Mouse (Mus musculus) leukemia stem cell, adult 10-12 weeks (primary cell): ENCODE data around the gene Rpl27. TPM values are rescaled to one million over a fixed set of nuclear protein-coding genes. Genes with fewer than 3 reads are reported as not detected.

Source experiments
- polyA plus RNA-seq: library from polyadenylated mRNA; stranded (reverse); fragments of >175 nt; gene quantifications from 2 replicates; pipeline ENCODE4 v1.2.3, GENCODE M21; 2012; ENCODE audit warnings: low replicate concordance

The Rpl27 gene
- polyA plus RNA-seq, result 98.1 and 303 TPM in 2 replicates

GRCm38 (mm10) chr11:101442127-101442693, at the start of gene Rpl27:
Gene Rpl27, plus strand, starts transcription at chr11:101442298.

GRCm38 (mm10) chr11:101417101-101417855, 24.8 kb upstream of the Rpl27 start, which contains the start of gene Aarsd1:
Gene Aarsd1, minus strand, starts transcription at chr11:101417615.

DNA sequence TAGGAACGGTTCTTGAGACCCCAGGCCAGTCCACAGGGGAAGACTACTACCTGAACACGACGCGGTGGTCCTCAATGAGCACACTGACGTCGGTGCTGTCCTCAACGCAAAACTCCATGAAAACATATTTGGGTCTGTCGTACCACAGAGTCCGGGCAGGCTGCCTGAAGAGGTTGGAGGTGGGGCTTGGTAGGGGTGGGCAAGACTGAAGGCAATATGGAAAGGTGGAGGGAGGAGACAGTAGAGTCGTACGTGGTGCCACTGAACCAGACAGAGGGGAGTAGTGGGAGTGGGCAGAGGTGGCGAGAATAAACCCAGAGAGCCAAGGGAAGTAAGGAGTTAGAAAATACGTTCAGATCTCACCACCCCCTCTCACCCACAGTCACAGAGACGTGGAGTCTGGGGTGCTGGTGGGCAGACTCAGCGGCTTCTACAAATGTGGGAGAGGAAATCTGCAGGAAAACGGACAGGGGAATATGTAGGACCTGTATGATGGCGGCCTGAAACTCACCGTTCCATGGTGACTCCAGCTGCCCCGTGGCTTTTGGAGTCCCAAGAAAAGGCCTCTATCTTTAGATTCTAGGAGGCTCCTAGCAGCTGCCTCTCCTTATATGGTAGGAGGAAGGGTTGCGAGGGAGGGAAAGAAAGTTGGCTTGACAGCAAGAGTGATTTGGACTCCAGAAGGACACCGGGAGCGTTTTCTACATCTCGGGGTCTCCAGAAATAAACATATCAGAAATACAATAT, 17.8 kb upstream of the Rpl27 start, which contains the start of gene Gm27029:
TSS of gene Gm27029 (minus strand) at position 692 of the 747 bp plus-strand sequence.

DNA sequence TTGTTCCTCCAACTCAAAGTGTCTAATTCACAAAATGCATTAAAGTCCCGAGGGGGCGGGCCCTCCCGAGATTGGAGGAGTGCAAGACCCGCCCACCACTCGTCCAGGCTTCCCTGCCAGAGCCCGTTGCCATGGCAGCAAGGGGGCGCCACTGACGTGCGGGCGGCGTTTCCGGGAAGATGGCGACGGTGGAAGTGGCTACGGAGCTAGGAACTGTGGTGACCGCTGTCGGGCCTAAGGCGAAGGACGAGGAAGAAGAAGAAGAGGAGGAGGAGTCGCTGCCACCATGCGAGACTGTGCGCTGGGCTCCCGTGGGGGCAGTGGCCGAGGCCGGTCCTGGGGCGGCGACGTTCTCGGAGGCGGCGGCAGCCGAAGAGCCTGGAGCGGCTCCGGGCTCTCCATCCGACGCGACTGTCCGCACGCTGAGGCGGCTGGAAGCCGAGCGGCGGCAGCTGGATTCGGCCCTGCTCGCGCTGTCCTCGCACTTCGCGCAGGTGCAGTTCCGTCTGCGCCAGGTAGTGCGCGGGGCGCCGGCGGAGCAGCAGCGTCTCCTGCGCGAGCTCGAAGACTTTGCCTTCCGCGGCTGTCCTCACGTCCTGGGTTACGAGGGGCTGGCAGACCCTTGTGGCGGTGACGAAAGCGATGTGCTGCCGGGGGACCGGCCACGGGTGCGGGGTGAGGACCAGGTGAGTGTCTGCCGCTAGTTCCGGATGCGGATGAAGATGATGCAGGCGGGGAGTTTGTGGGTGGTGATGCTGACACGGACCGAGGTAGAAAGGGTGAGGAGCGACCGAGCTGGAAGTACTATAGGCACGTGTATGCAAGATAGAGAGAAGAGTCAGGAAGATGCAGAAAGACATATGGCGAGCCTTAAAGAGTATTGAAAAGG, 16.9 kb upstream of the Rpl27 start, which contains the start of the genes Rundc1 and Ptges3l:
TSS of gene Rundc1 (plus strand) at position 161 of the 889 bp plus-strand sequence.
TSS of gene Ptges3l (minus strand) at position 409 of the 889 bp plus-strand sequence.

DNA sequence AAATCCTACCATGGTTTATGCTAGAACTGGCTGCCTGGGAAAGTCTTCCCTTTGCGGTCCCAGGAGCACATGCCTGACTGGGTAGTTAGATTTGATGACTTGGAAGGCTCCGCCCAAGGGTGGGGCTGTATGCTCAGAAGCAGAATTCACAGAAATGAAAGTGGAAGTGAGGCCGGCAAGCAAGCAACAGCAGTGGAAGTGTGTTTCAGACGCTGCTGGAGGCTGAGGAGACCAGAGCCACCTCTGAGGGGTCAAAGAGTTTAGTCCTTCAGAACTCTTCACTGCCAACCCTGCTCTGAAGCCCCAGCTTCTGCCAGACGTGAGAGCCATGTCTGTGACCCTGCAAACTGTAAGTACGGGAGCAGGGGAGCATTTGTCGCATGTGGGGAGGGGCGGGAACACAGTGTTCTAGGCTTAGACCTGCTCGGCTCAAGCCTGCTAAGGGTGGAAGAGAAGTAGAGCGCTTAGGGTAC, 6.2 kb downstream of the Rpl27 start, which contains the start of gene Ifi35:
TSS of gene Ifi35 (plus strand) at position 134 of the 473 bp plus-strand sequence.

DNA sequence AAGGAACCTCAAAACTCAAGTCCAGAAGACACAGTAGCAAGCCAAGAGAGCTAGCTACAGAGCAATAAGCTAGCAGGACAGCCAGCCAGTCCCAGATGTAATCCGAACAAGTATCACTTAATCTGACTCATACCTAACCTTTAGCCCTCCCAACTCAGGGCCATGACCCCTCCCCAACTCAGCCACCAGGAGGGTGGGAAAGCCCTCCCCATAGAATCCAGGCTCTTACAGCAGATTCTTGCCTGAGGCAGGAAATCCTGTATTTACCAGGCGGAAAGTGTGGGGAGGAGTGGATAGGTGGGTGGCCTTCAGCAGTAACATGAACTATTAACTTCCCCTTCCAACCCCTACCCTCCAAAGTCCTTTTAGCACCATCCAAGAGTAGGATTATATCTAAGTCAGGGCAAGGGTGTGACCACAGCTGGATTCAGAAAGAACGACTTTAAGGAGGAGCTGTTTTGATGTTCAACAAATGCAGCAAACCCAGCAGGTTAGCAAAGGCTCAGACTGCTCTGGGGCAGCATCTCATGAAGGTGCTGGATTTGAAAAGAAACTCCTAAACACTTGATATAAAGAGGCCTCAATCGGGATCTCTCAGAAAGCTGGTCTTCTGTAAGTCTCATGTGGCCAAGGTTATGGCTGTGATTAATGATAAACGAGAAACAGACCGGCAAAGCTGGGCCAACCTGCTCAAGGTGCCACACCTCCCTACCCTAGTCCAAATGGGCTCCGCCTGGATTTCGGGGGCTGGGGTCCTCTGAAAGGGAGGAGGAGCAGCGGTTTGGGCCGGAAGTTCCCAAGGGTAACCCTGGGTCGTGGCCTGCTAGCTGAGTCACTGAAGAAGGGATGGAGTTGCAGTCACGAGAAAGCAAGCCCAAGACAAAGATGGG, 22.4 kb downstream of the Rpl27 start, which contains the start of gene Rnd2:
TSS of gene Rnd2 (plus strand) at position 789 of the 890 bp plus-strand sequence.

GRCm38 (mm10) chr11:101465869-101466551, 23.9 kb downstream of the Rpl27 start, which contains the start of gene Vat1:
Gene Vat1, minus strand, starts transcription at chr11:101466230.

Other genes starting within 250 kb of the Rpl27 start
- 0.88 and 7.2 TPM in 2 replicates for gene Ezh1, start 215.8 kb upstream of the Rpl27 start, polyA plus RNA-seq
- gene Ramp2, start 196.3 kb upstream of the Rpl27 start, polyA plus RNA-seq, result 5.4 and 11.1 TPM in 2 replicates
- 73.9 and 74.5 TPM in 2 replicates for gene Vps25, start 188.6 kb upstream of the Rpl27 start, polyA plus RNA-seq
- gene Wnk4, start 181.7 kb upstream of the Rpl27 start, polyA plus RNA-seq, result 6.0 and 8.9 TPM in 2 replicates
- gene Cntd1, start 163.3 kb upstream of the Rpl27 start, polyA plus RNA-seq, result 0.17 TPM in 1 of 2 replicates, not detected in the other
- gene Coa3, start 163.2 kb upstream of the Rpl27 start, polyA plus RNA-seq, result 2.0 and 15.7 TPM in 2 replicates
- 55.6 and 84.1 TPM in 2 replicates for gene Becn1, start 140.0 kb upstream of the Rpl27 start, polyA plus RNA-seq
- 97.5 and 117 TPM in 2 replicates for gene Psme3, start 126.1 kb upstream of the Rpl27 start, polyA plus RNA-seq
- 11.1 and 13.4 TPM in 2 replicates for gene Aoc2, start 117.2 kb upstream of the Rpl27 start, polyA plus RNA-seq
- gene Aoc3, start 111.7 kb upstream of the Rpl27 start, polyA plus RNA-seq, result 0.37 and 0.41 TPM in 2 replicates
- not detected in 2 replicates for gene G6pc, start 74.7 kb upstream of the Rpl27 start, polyA plus RNA-seq
- 38.8 and 49.0 TPM in 2 replicates for gene Aarsd1, start 24.7 kb upstream of the Rpl27 start, polyA plus RNA-seq
- gene Gm27029, start 17.5 kb upstream of the Rpl27 start, polyA plus RNA-seq, result 0.33 TPM in 1 of 2 replicates, not detected in the other
- 4.3 and 5.0 TPM in 2 replicates for gene Rundc1, start 17.2 kb upstream of the Rpl27 start, polyA plus RNA-seq
- 0.16 and 0.95 TPM in 2 replicates for gene Ptges3l, start 17.0 kb upstream of the Rpl27 start, polyA plus RNA-seq
- 22.6 and 37.1 TPM in 2 replicates for gene Ifi35, start 6.1 kb downstream of the Rpl27 start, polyA plus RNA-seq
- 3.2 and 4.2 TPM in 2 replicates for gene Rnd2, start 22.7 kb downstream of the Rpl27 start, polyA plus RNA-seq
- 45.9 and 70.6 TPM in 2 replicates for gene Vat1, start 23.9 kb downstream of the Rpl27 start, polyA plus RNA-seq
- 0.80 and 24.6 TPM in 2 replicates for gene Brca1, start 109.7 kb downstream of the Rpl27 start, polyA plus RNA-seq
- 37.6 and 46.4 TPM in 2 replicates for gene Nbr1, start 109.9 kb downstream of the Rpl27 start, polyA plus RNA-seq
- gene Tmem106a, start 139.9 kb downstream of the Rpl27 start, polyA plus RNA-seq, result 2.0 and 5.9 TPM in 2 replicates
- not detected in 2 replicates for gene Gm11634, start 157.0 kb downstream of the Rpl27 start, polyA plus RNA-seq
- 4.8 and 7.8 TPM in 2 replicates for gene Rdm1, start 184.9 kb downstream of the Rpl27 start, polyA plus RNA-seq
- gene Arl4d, start 223.2 kb downstream of the Rpl27 start, polyA plus RNA-seq, result 0.88 and 2.3 TPM in 2 replicates